Mouse (Mus musculus) kidney, adult 18-20 months (tissue): Measurements from ENCODE around the gene Bdh1.

ENCODE experiments used
- DNase-seq: peaks from one replicate; pipeline ENCODE4 v3.0.0; 2021

Bdh1 gene

GRCm38 (mm10) chr16:31506665-31507456, 84.8 kb downstream of the Bdh1 start:
- peak; percentile 17 for DNase-seq

- DNase-seq: no peak
Observed at GRCm38 (mm10) chr16:31507457-31507755, 85.3 kb downstream of the Bdh1 start.

GRCm38 (mm10) chr16:31507794-31508526, 85.9 kb downstream of the Bdh1 start:
- DNase-seq: no peak
